In the genomic region with DNA sequence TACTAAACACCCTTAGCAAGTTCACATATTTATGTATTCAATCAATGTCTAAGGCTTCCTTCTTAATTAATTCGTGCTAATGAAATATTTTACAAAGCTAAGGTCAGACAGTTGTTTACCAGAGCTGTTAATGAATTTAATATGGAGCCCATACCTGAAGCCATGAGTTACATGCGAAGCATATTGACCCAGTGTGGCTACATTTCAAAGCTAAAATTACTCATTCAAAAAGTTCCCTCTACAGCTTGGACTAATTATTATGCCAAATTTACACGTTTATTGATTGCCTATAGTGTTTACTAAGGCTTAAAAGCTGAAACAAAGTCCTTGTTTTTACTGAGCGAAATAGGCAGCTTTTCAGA, we compare ENCODE assay signal across 8 mouse cellular contexts. TPM values are rescaled to one million over a fixed set of nuclear protein-coding genes. Genes with fewer than 3 reads are reported as not detected.
DNase-seq lines count a peak whose midpoint lies in the region; ATAC-seq and TF ChIP-seq lines count a peak whose summit lies in the region.

No protein-coding gene starts in this region.

- no peak overlapping the region for H3K9ac ChIP-seq in heart, embryonic 11.5 days (ENCODE audit: low read depth, low read length)
- H3K9ac ChIP-seq in liver, postnatal 0 days (replicated peaks): peak overlapping the region; percentile 21

- no peak for TF ChIP-seq CTCF in E14TG2a.4 (conservative IDR thresholded peaks at IDR 0.05; ENCODE audit: low read length)
- no peak for TF ChIP-seq CTCF in liver, postnatal 0 days (IDR thresholded peaks at IDR 0.05; ENCODE audit: low read depth)

- peak overlapping the region; percentile 99 for H3K4me3 ChIP-seq in heart, embryonic 11.5 days (ENCODE audit: low read depth, low read length)
- H3K4me3 ChIP-seq in E14TG2a.4 (replicated peaks; ENCODE audit: low read length): peak overlapping the region; percentile 98
- H3K4me3 ChIP-seq in hindbrain, embryonic 10.5 days: peak overlapping the region; percentile 76
- H3K4me3 ChIP-seq in liver, postnatal 0 days (ENCODE audit: low read depth, low read length): peak overlapping the region; percentile 99

- peaks cover 9% of the 10 kb centered on the region; the same call in 1 of the 2 replicates for H3K4me1 ChIP-seq in heart, embryonic 11.5 days (ENCODE audit: control insufficient read depth, insufficient read depth, low read length)
- H3K4me1 ChIP-seq in E14TG2a.4 (replicated peaks; ENCODE audit: low read depth, low read length): peaks cover 33% of the 10 kb centered on the region
- H3K4me1 ChIP-seq in hindbrain, embryonic 10.5 days (replicated peaks): peaks cover 14% of the 10 kb centered on the region
- peaks cover 18% of the 10 kb centered on the region for H3K4me1 ChIP-seq in liver, postnatal 0 days (ENCODE audit: insufficient read depth)

- H3K9me3 ChIP-seq in heart, embryonic 11.5 days (replicated peaks; ENCODE audit: control insufficient read depth, low read length): no peaks in the 10 kb centered on the region
- H3K9me3 ChIP-seq in E14TG2a.4 (ENCODE audit: low read length): no peaks in the 10 kb centered on the region
- no peaks in the 10 kb centered on the region for H3K9me3 ChIP-seq in hindbrain, embryonic 10.5 days
- no peaks in the 10 kb centered on the region for H3K9me3 ChIP-seq in liver, postnatal 0 days (ENCODE audit: low read length)

- H3K27ac ChIP-seq in heart, embryonic 11.5 days (ENCODE audit: low read depth, low read length): no peak overlapping the region
- H3K27ac ChIP-seq in hindbrain, embryonic 10.5 days: peak overlapping the region; percentile 89; the same call in 1 of the 2 replicates
- peak overlapping the region; percentile 90 for H3K27ac ChIP-seq in liver, postnatal 0 days (ENCODE audit: low read depth)

- ATAC-seq in heart, embryonic 11.5 days (replicated peaks; ENCODE audit: insufficient number of reproducible peaks, low FRiP score, low TSS enrichment): no peak
- ATAC-seq in liver, postnatal 0 days: no peak

- no peak; the same call in 1 of the 2 replicates for TF ChIP-seq EP300 in liver, postnatal 0 days (IDR thresholded peaks at IDR 0.05; ENCODE audit: low read depth)

- intact Hi-C loops in heart, postnatal 25 days (cut with DNase I): no loop called here

- H3K36me3 ChIP-seq in heart, embryonic 11.5 days (ENCODE audit: control insufficient read depth, insufficient read depth, low read length): 0 out of 2 replicates have a peak, but pooled peaks cover 2% of the 10 kb centered on the region
- H3K36me3 ChIP-seq in E14TG2a.4 (ENCODE audit: insufficient read depth, low read length): peaks cover 23% of the 10 kb centered on the region
- peaks cover 14% of the 10 kb centered on the region for H3K36me3 ChIP-seq in hindbrain, embryonic 10.5 days
- H3K36me3 ChIP-seq in liver, postnatal 0 days (replicated peaks; ENCODE audit: insufficient read depth, low read length): peaks cover 17% of the 10 kb centered on the region

- DNase-seq in heart, postnatal 25 days (ENCODE audit: low spot score): no peak
- DNase-seq in hindbrain, embryonic 10.5 days (ENCODE audit: low spot score): no peak
- no peak for DNase-seq in liver, postnatal 0 days
- no peak for DNase-seq in urinary bladder, adult 2 months (ENCODE audit: low spot score)
- DNase-seq in cerebellum, postnatal 10 days: no peak
- no peak for DNase-seq in spleen, postnatal 4 days (ENCODE audit: low spot score in 2 of 2)

- WGBS in heart, embryonic 11.5 days (ENCODE audit: insufficient replicate concordance): 43% methylated on average over 4 of the region's 4 CpGs
- WGBS in hindbrain, embryonic 10.5 days: 47% methylated on average over 4 of the region's 4 CpGs
- 38% methylated on average over 4 of the region's 4 CpGs for WGBS in liver, postnatal 0 days (ENCODE audit: insufficient replicate concordance)

- H3K4me2 ChIP-seq in heart, embryonic 11.5 days: peak overlapping the region; percentile 60
- H3K4me2 ChIP-seq in liver, postnatal 0 days (ENCODE audit: low read depth, low read length): peak overlapping the region; percentile 79

- no peaks in the 10 kb centered on the region for H3K27me3 ChIP-seq in heart, embryonic 11.5 days (ENCODE audit: control insufficient read depth, insufficient read depth, low read length)
- H3K27me3 ChIP-seq in E14TG2a.4 (ENCODE audit: insufficient read depth, low read length): no peaks in the 10 kb centered on the region
- H3K27me3 ChIP-seq in hindbrain, embryonic 10.5 days (ENCODE audit: insufficient read depth, poor library complexity, severe bottlenecking): no peaks in the 10 kb centered on the region
- H3K27me3 ChIP-seq in liver, postnatal 0 days (ENCODE audit: insufficient read depth, low read length): no peaks in the 10 kb centered on the region

RNA-seq across cellular contexts. Expression of gene Hbs1l, which starts 0.4 kb away (rescaled TPM):
- 80.2 and 87.5 TPM in 2 replicates for polyA plus RNA-seq in heart, embryonic 11.5 days (2014; fragmentation: Nextera tagmentation; extraction: Ambion mirVana)
- total RNA-seq in heart, postnatal 25 days (2021): 10 to 100 TPM; 70.1 to 74.9 TPM
- polyA plus RNA-seq in hindbrain, embryonic 10.5 days (2016; fragmentation: Nextera tagmentation; extraction: Ambion mirVana): 114 and 124 TPM in 2 replicates
- 45.4 and 50.9 TPM in 2 replicates for polyA plus RNA-seq in liver, postnatal 0 days (2015; fragmentation: Nextera tagmentation; extraction: Ambion mirVana)
- polyA plus RNA-seq in urinary bladder, adult 2 months (2012; rRNA removed): 23.7 and 29.3 TPM in 2 replicates
